Mouse (Mus musculus) CD4-positive helper T cell, adult 2 months (primary cell): ENCODE measurements around the gene Hoxa2.
A peak's percentile ranks its signal among the peaks of the same experiment; 100 is the strongest.

Experiments
- DNase-seq: peaks from one replicate; pipeline ENCODE4 v3.0.0-alpha.2; 2012; ENCODE audit warnings: low read depth, missing footprints, low spot score

The Hoxa2 gene

GRCm38 (mm10) chr6:52139115-52139514 lies 25.5 kb downstream of the Hoxa2 start:
- DNase-seq: no peak

DNA sequence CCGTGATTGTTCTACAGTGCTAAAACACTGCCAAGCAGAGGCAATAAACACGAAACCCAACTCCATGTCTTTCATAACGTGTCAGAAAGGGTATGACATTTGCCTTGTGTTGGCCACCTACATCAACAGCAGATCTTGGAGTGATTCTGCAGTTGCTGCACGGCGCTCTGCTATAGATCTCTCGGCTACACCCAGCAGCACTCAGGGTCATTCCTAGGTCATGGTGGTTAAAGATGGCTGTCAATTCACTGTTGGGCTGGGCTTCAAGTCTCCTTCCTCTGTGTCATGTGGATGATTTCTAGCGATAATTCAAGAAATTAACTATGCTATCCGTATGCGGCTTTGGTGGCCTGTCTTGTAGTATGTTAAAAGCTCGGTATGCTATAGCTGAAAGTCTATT lies 26.1 kb downstream of the Hoxa2 start:
- no peak for DNase-seq

GRCm38 (mm10) chr6:52137841-52138535 lies 26.6 kb downstream of the Hoxa2 start:
- DNase-seq: no peak

GRCm38 (mm10) chr6:52123673-52124072 lies 41.0 kb downstream of the Hoxa2 start:
- no peak for DNase-seq

DNA sequence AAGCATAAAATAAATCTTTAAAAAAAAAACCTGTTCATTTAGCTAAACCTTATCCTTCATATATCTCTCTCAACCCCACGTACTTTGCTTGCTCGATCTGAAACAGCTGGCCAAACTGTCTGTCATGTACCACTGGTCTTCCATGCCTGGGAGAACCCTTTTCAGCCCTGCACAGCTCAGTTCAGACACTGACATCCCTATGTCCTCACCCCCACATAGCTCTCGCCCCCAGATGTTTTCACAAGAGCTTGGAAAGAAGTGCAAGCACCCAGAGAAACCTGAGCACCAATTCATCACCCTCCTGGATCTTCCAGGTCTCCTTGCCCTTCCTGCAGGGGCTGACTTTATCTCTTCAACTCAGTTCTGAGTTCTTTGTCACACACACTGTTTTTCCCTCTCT lies 43.5 kb downstream of the Hoxa2 start:
- DNase-seq: no peak

GRCm38 (mm10) chr6:52118903-52119635 lies 45.6 kb downstream of the Hoxa2 start:
- DNase-seq: no peak

DNA sequence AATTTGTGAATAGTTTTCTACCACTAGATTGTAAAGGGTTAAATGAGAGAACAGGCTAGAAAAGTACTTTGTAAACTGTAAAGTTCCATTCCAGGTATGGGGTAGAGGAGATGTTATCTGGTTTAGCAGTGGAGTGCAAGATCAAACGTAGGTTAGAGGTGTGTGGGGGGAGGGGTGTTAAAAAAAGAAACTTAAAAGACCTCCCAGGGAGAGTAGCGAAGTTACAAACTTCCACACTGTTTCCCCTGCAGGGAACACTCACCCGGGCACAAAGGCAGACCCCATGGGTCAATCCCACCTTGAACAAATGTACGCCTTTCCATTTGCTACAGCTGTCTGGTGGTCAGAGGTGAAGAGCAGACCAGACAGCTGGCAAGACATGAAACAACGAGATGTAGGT lies 48.7 kb downstream of the Hoxa2 start:
- DNase-seq: peak; percentile 79
